Mouse (Mus musculus) Patski (cell line): ENCODE data around the gene Ankrd13d. TPM values are rescaled to one million over a fixed set of nuclear protein-coding genes. Genes with fewer than 3 reads are reported as not detected.

Experiments
- ATAC-seq: fragments of 100-300 bp; one replicate; pipeline ENCODE4 v1.8.0; 2021
- CTCF ChIA-PET: fragments of 350-600 bp; sonication (Branson Sonifier 250); formaldehyde crosslinking; loops from one replicate; lab custom pipeline; 2022; ENCODE audit warnings: inconsistent platforms; lab: Charles Lee
- POLR2A ChIA-PET: fragments of 350-600 bp; sonication (Branson Sonifier 250); formaldehyde crosslinking; loops from one replicate; lab custom pipeline; 2022; ENCODE audit warnings: antibody characterized with exemption, inconsistent platforms; lab: Charles Lee
- DNase-seq: peaks from one replicate; pipeline ENCODE4 v3.0.0-alpha.2; 2011; ENCODE audit warnings: low read depth, low spot score
- H3K27me3 ChIP-seq: fragments of 371-371 bp; one replicate; pipeline ENCODE4 v1.5.1; 2021
- CTCF ChIP-seq: fragments of 100-300 bp; IDR thresholded peaks from one replicate; pipeline ENCODE4 v1.5.1; 2021
- in situ Hi-C: fragments of 300-500 bp; cut with MboI; formaldehyde crosslinking; loops from 3 replicates; pipeline ENCODE4 v1.11.1; 2018; ENCODE audit warnings: low pct_unique_long_range_greater_than_20kb, mixed read lengths
- polyA plus RNA-seq: library from polyadenylated mRNA; unstranded; gene quantifications from one replicate; pipeline ENCODE4 v1.2.3, GENCODE M21; 2021

Ankrd13d gene
- polyA plus RNA-seq, 1 experiment from 2014 or later, result 25.8 TPM

GRCm38 (mm10) chr19:4302936-4303639 lies 20.2 kb upstream of the Ankrd13d start:
- in situ Hi-C loops, result no loop called here
- no peak for TF ChIP-seq CTCF
- DNase-seq, result no peak
- ATAC-seq, result no peak
- H3K27me3 ChIP-seq, result no peaks in the 10 kb centered on the region
- ChIA-PET POLR2A (no interaction called here), CTCF (interaction anchor here (0.8 to 2.5 kb wide), 4 partner anchors 20 to 45 kb away, joined by 3 to 8 read pairs (median 6); partner anchors contain the start of genes Ankrd13d and Ssh3)

GRCm38 (mm10) chr19:4301735-4302651 lies 19.1 kb upstream of the Ankrd13d start:
- in situ Hi-C loops, result no loop called here
- no peaks in the 10 kb centered on the region for H3K27me3 ChIP-seq
- DNase-seq (no peak), ATAC-seq (no peak)
- ChIA-PET CTCF (interaction anchor here (2.3 to 2.5 kb wide), 3 partner anchors 19 to 44 kb away, joined by 6 to 8 read pairs (median 7); partner anchors contain the start of genes Ankrd13d and Ssh3), POLR2A (interaction anchor here (0.6 to 1.4 kb wide), 2 partner anchors 13 to 83 kb away, joined by 5 to 6 read pairs; no protein-coding TSS in a partner anchor)
- TF ChIP-seq CTCF, result no peak

DNA sequence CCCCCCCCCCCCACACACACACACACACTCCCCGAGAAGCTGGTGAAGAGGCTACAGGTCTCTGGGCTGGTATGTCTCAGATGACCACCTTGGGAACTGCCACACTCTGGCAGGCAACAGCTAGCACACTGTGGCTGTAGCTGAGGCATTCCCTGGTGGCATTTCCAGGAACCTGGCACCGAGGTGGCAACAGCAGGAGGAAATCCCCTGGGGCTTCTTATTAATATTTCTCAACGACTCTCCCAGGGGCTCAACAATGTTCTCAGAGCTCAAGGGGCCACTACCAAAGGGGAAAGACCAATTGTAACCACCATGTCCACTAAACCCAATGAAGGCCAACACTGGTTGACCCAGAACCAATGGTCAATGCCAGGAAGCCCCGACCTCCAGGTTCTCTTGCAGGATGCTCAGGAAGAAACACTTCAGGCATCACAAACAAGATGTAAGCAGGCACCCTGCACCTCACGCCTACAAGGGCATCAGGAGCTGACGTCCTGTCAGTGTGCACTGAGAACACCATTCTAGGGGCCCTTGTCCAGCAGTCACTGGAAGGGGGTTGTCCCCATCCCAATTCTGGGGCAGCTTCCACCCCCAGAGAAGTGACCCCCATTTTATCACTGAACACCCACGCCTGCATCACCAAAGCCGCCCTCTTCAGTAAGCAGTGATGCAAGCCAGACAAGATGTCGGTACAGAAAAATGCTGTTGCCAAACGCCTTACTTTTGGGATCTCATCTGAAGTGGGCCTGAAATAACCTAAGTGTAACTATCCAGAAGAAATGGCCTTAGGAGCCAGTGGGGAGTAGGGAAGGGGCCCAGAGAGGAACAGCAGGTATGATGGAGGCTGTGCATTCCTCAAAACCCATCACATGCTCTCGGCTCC lies 18.2 kb upstream of the Ankrd13d start:
- TF ChIP-seq CTCF, result no peak
- ChIA-PET POLR2A (interaction anchor here (0.6 to 1.5 kb wide), 4 partner anchors 13 to 61 kb away, joined by 3 to 5 read pairs (median 4); no protein-coding TSS in a partner anchor), CTCF (interaction anchor here (1.4 to 2.3 kb wide), 2 partner anchors 32 kb away, joined by 3 to 6 read pairs; partner anchors contain the start of gene Ssh3)
- in situ Hi-C loops, result no loop called here
- no peaks in the 10 kb centered on the region for H3K27me3 ChIP-seq
- no peak for DNase-seq
- no peak for ATAC-seq

DNA sequence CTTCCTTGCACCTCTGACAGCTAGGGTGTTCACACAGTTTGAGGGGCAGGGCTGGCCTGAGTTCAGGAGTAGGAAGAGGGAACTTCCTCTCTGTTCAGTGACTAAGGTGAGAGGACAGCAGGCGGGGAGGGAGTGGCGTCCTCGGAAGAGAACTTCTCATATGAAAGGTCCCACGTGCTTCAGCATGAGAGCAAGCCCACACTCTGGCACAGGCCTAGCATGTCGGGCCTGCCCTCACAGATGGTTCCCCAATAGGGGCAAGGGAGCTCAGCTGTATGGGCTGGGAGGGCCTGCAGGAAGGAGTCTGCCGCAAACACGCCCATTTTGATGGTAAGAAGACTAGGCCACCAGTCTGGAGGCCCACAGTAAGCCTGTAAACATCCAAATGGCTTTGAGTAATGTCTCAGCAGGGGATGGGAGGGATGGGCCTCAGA lies 17.4 kb upstream of the Ankrd13d start:
- ChIA-PET CTCF (interaction anchor here (0.9 to 1.6 kb wide), 4 partner anchors 10 to 31 kb away, joined by 3 to 6 read pairs (median 3); partner anchors contain the start of genes Ankrd13d and Ssh3), POLR2A (interaction anchor here (0.6 to 1.5 kb wide), 4 partner anchors 12 to 62 kb away, joined by 3 to 5 read pairs (median 4); no protein-coding TSS in a partner anchor)
- ATAC-seq, result no peak
- TF ChIP-seq CTCF, result no peak
- no peak for DNase-seq
- no peaks in the 10 kb centered on the region for H3K27me3 ChIP-seq
- in situ Hi-C loops, result no loop called here

- ChIA-PET CTCF (interaction anchor here (0.9 to 1.6 kb wide), 5 partner anchors 9 to 42 kb away, joined by 3 to 6 read pairs (median 3); partner anchors contain the start of genes Ankrd13d and Ssh3), POLR2A (interaction anchor here (0.6 to 1.5 kb wide), 3 partner anchors 14 to 92 kb away, joined by 3 to 5 read pairs (median 4); no protein-coding TSS in a partner anchor)
- no peak for TF ChIP-seq CTCF
- in situ Hi-C loops, result no loop called here
- no peak for DNase-seq
- no peaks in the 10 kb centered on the region for H3K27me3 ChIP-seq
- ATAC-seq, result no peak
Observed at GRCm38 (mm10) chr19:4299574-4300270, 16.8 kb upstream of the Ankrd13d start.

DNA sequence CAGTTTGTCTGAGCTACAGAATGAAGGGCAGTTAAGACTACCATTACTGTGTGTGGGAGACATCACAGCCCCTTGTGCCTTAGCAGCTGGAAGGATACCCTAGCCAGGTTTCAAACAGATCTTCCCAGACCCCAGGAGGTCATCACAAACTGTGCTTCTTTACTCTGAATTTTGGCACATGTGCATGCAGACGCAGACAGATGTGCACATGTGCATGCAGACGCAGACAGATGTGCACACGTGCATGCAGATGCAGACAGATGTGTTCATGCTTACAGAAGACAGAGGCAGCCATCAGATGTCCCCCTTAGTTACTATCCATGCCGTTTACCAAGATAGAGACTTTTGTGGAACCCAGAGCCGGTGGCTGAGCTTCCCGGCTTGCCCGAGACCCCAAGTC lies 16.2 kb upstream of the Ankrd13d start:
- no peaks in the 10 kb centered on the region for H3K27me3 ChIP-seq
- in situ Hi-C loops, result no loop called here
- DNase-seq (no peak), ATAC-seq (no peak)
- TF ChIP-seq CTCF, result no peak
- ChIA-PET CTCF (interaction anchor here (0.9 to 3.7 kb wide), 5 partner anchors 9 to 41 kb away, joined by 3 to 24 read pairs (median 3); partner anchors contain the start of gene Ankrd13d), POLR2A (interaction anchor here (0.6 kb wide), 1 partner anchor 189 kb away, joined by 3 read pairs; no protein-coding TSS in a partner anchor)

GRCm38 (mm10) chr19:4298322-4299121 lies 15.6 kb upstream of the Ankrd13d start:
- no peak for TF ChIP-seq CTCF
- POLR2A ChIA-PET, result interaction anchor here (0.6 kb wide), 1 partner anchor 189 kb away, joined by 3 read pairs; no protein-coding TSS in a partner anchor
- CTCF ChIA-PET, result interaction anchor here (0.9 to 3.7 kb wide), 3 partner anchors 8 to 41 kb away, joined by 3 to 24 read pairs (median 3); partner anchors contain the start of gene Ankrd13d
- no peaks in the 10 kb centered on the region for H3K27me3 ChIP-seq
- ATAC-seq (no peak), DNase-seq (no peak)
- in situ Hi-C loops, result no loop called here

DNA sequence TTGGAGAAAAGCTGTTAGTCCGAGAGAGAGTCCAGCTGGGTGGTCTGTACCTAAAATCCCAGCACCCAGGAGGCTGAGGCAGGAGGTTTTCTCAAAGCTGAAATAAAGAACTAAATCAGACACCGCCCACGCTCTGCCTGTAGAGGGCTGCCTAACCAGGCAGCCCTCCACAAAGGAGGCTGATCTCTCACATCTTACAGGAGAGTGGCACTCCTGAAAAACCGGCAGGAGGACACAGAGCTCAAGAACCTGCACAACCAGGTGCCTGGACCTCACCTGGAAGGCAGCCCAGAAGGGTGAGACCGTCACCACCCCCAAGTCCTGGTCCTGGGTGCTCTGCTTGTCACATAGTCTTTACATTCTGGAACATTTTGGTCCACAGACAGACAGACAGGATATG lies 14.9 kb upstream of the Ankrd13d start:
- ATAC-seq (no peak), DNase-seq (no peak)
- no peaks in the 10 kb centered on the region for H3K27me3 ChIP-seq
- CTCF ChIA-PET, result interaction anchor here (3.7 kb wide), 1 partner anchor 14 kb away, joined by 24 read pairs; the partner anchor contains the start of gene Ankrd13d
- in situ Hi-C loops, result no loop called here
- TF ChIP-seq CTCF, result no peak
- POLR2A ChIA-PET, result no interaction called here
